Mouse (Mus musculus) small intestine, adult 2 months (tissue): ENCODE measurements around the gene 1700029H14Rik.

Experiments used
- CTCF ChIP-seq: fragments of 200-500 bp; IDR thresholded peaks from 2 replicates; pipeline ENCODE4 v1.5.1; 2012; ENCODE audit warnings: low read depth, mild to moderate bottlenecking, control low read depth, inconsistent platforms, low read length, moderate library complexity, mixed read lengths; ENCODE audit not compliant: insufficient replicate concordance, insufficient read length; ENCODE audit errors: extremely low read depth
- POLR2A ChIP-seq: fragments of 200-500 bp; IDR thresholded peaks from 2 replicates; pipeline ENCODE4 v1.6.1; 2012; ENCODE audit warnings: low read depth, mild to moderate bottlenecking, control low read depth, inconsistent platforms, low read length, moderate library complexity

DNA sequence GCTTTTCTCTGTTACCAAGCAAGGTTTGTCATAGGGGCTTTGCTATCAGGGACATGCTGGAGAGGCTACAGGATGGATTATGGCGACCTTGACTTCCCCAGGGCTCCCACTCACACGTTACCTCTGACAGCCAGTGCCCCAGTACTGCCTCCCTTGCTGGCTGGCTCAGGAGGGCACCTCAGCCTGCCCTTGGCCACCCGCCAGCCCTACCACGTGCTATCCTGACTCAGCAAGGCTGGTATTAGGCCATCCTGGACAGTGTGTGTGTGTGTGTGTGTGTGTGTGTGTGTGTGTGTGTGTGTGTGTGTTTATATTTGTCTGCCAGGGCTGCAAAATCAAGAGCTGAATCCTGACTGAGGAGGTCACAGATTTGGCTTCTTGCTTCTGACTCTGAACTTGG, 55.4 kb downstream of the 1700029H14Rik start:
- TF ChIP-seq CTCF (no peak), POLR2A (no peak)
